Mouse (Mus musculus) erythroblast, embryonic 14.5 days (primary cell): ENCODE data around the gene Narfl. TPM values are rescaled to one million over a fixed set of nuclear protein-coding genes. Genes with fewer than 3 reads are reported as not detected.

ENCODE experiments used
- H3K27me3 ChIP-seq: 2 replicates; pipeline ENCODE4 v1.6.1; 2012; ENCODE audit warnings: inconsistent platforms; ENCODE audit not compliant: control insufficient read depth
- H3K36me3 ChIP-seq: 2 replicates; pipeline ENCODE4 v1.6.1; 2012; ENCODE audit warnings: mild to moderate bottlenecking, inconsistent platforms; ENCODE audit not compliant: control insufficient read depth
- H3K4me1 ChIP-seq: 2 replicates; pipeline ENCODE4 v1.6.1; 2012; ENCODE audit warnings: inconsistent platforms; ENCODE audit not compliant: control insufficient read depth
- H3K4me3 ChIP-seq: replicated peaks from 2 replicates; pipeline ENCODE3; 2012; ENCODE audit warnings: moderate library complexity, mild to moderate bottlenecking, inconsistent platforms
- H3K9me3 ChIP-seq: 2 replicates; pipeline ENCODE4 v1.6.1; 2012; ENCODE audit warnings: low read length, inconsistent platforms, mixed read lengths; ENCODE audit not compliant: control insufficient read depth
- GATA1 ChIP-seq: IDR thresholded peaks from 2 replicates; pipeline ENCODE4 v1.6.1; 2012; ENCODE audit warnings: low read length, inconsistent platforms, mixed read lengths
- TAL1 ChIP-seq: IDR thresholded peaks from 3 replicates; pipeline ENCODE4 v1.6.1; 2012; ENCODE audit warnings: low read length, inconsistent platforms, mixed read lengths
- polyA plus RNA-seq: library from polyadenylated mRNA; stranded (reverse); fragments of >175 nt; gene quantifications from 2 replicates; pipeline ENCODE4 v1.2.3, GENCODE M21; 2012

The Narfl gene
- polyA plus RNA-seq, 1 experiment = 2.0 TPM

GRCm38 (mm10) chr17:25808028-25808427 lies 34.5 kb downstream of the Narfl start:
- Histone ChIP-seq H3K36me3 (no peaks in the 10 kb centered on the region), H3K4me3 (no peak overlapping the region), H3K4me1 (peaks cover 11% of the 10 kb centered on the region), H3K9me3 (peaks cover 4% of the 10 kb centered on the region; the same call in 1 of the 2 replicates), H3K27me3 (peaks cover 82% of the 10 kb centered on the region)
- TF ChIP-seq GATA1 (no peak), TAL1 (no peak)

- H3K9me3 ChIP-seq = peaks cover 4% of the 10 kb centered on the region; the same call in 1 of the 2 replicates
- H3K4me3 ChIP-seq = peak within 1 kb of the TSS; percentile 28
- H3K36me3 ChIP-seq = no peaks in the 10 kb centered on the region
- H3K27me3 ChIP-seq = peaks cover 81% of the 10 kb centered on the region
- TF ChIP-seq GATA1 = no peak
- no peak for TF ChIP-seq TAL1
- peaks cover 11% of the 10 kb centered on the region for H3K4me1 ChIP-seq
Measured at GRCm38 (mm10) chr17:25808789-25809605, 35.4 kb downstream of the Narfl start, which contains the start of gene Fbxl16. Gene Fbxl16, plus strand, starts transcription at chr17:25809085.

- peaks cover 11% of the 10 kb centered on the region for H3K4me1 ChIP-seq
- no peaks in the 10 kb centered on the region for H3K36me3 ChIP-seq
- peaks cover 4% of the 10 kb centered on the region; the same call in 1 of the 2 replicates for H3K9me3 ChIP-seq
- no peak for TF ChIP-seq GATA1
- peak overlapping the region; percentile 28 for H3K4me3 ChIP-seq
- H3K27me3 ChIP-seq = peaks cover 85% of the 10 kb centered on the region
Measured at GRCm38 (mm10) chr17:25809606-25810340, 36.2 kb downstream of the Narfl start.

- peaks cover 4% of the 10 kb centered on the region; the same call in 1 of the 2 replicates for H3K9me3 ChIP-seq
- H3K27me3 ChIP-seq = peaks cover 85% of the 10 kb centered on the region
- TF ChIP-seq TAL1 (no peak), GATA1 (no peak)
- no peaks in the 10 kb centered on the region for H3K36me3 ChIP-seq
- peaks cover 11% of the 10 kb centered on the region for H3K4me1 ChIP-seq
- H3K4me3 ChIP-seq = no peak overlapping the region
Measured at GRCm38 (mm10) chr17:25810890-25811289, 37.3 kb downstream of the Narfl start.

GRCm38 (mm10) chr17:25813471-25813870 lies 39.9 kb downstream of the Narfl start:
- H3K9me3 ChIP-seq = peaks cover 4% of the 10 kb centered on the region; the same call in 1 of the 2 replicates
- H3K27me3 ChIP-seq = peaks cover 91% of the 10 kb centered on the region
- H3K4me3 ChIP-seq = no peak overlapping the region
- H3K4me1 ChIP-seq = peaks cover 11% of the 10 kb centered on the region
- H3K36me3 ChIP-seq = no peaks in the 10 kb centered on the region
- TF ChIP-seq TAL1 (no peak), GATA1 (no peak)

- no peaks in the 10 kb centered on the region for H3K9me3 ChIP-seq
- no peak for TF ChIP-seq TAL1
- no peak for TF ChIP-seq GATA1
- no peak overlapping the region for H3K4me3 ChIP-seq
- peaks cover 13% of the 10 kb centered on the region for H3K4me1 ChIP-seq
- no peaks in the 10 kb centered on the region for H3K36me3 ChIP-seq
- peaks cover 90% of the 10 kb centered on the region for H3K27me3 ChIP-seq
Measured at GRCm38 (mm10) chr17:25817662-25818061, 44.1 kb downstream of the Narfl start.

- Histone ChIP-seq H3K4me3 (peak overlapping the region; percentile 7), H3K9me3 (no peaks in the 10 kb centered on the region), H3K36me3 (no peaks in the 10 kb centered on the region), H3K27me3 (peaks cover 80% of the 10 kb centered on the region), H3K4me1 (peaks cover 26% of the 10 kb centered on the region)
- TF ChIP-seq TAL1 (no peak), GATA1 (no peak)
Measured at GRCm38 (mm10) chr17:25818851-25819780, 45.5 kb downstream of the Narfl start.

GRCm38 (mm10) chr17:25823452-25823851 lies 49.9 kb downstream of the Narfl start, which contains the start of gene Wdr24:
Gene Wdr24, plus strand, starts transcription at chr17:25823627.
- Histone ChIP-seq H3K27me3 (peaks cover 43% of the 10 kb centered on the region), H3K9me3 (no peaks in the 10 kb centered on the region), H3K36me3 (peaks cover 34% of the 10 kb centered on the region), H3K4me1 (peaks cover 66% of the 10 kb centered on the region), H3K4me3 (peak within 1 kb of the TSS; percentile 73)
- TF ChIP-seq GATA1 (no peak), TAL1 (no peak)
